Mouse (Mus musculus) T-helper 1 cell (primary cell): ENCODE data around the gene B4galnt3.

Experiments
- in situ Hi-C: fragments of 300-600 bp; cut with MboI, MseI; formaldehyde crosslinking; loops from one replicate; pipeline ENCODE4 v1.15.1; 2025; ENCODE audit warnings: high pct_unique_total_duplicates

The B4galnt3 gene

GRCm38 (mm10) chr6:120222669-120223068 lies 71.7 kb downstream of the B4galnt3 start:
- in situ Hi-C loops, result loop anchor here (5.0 kb wide), 1 partner anchor 80 kb away; no protein-coding TSS in a partner anchor

- in situ Hi-C loops, result loop anchor here (10.0 kb wide), 1 partner anchor 724 kb away; no protein-coding TSS in a partner anchor
These were observed 75.1 kb downstream of the B4galnt3 start for GRCm38 (mm10) chr6:120219281-120219680.

GRCm38 (mm10) chr6:120216702-120217101 lies 77.7 kb downstream of the B4galnt3 start:
- in situ Hi-C loops, result loop anchor here (10.0 kb wide), 1 partner anchor 722 kb away; no protein-coding TSS in a partner anchor

GRCm38 (mm10) chr6:120211536-120211935 lies 82.8 kb downstream of the B4galnt3 start:
- in situ Hi-C loops, result loop anchor here (10.0 kb wide), 1 partner anchor 717 kb away; no protein-coding TSS in a partner anchor

GRCm38 (mm10) chr6:120206586-120206985 lies 87.8 kb downstream of the B4galnt3 start:
- in situ Hi-C loops, result no loop called here

- in situ Hi-C loops, result no loop called here
These were observed 92.0 kb downstream of the B4galnt3 start for GRCm38 (mm10) chr6:120202406-120202805.

GRCm38 (mm10) chr6:120201956-120202355 lies 92.4 kb downstream of the B4galnt3 start:
- in situ Hi-C loops, result no loop called here

GRCm38 (mm10) chr6:120199638-120200394 lies 94.5 kb downstream of the B4galnt3 start:
- in situ Hi-C loops, result loop anchor here (10.0 kb wide), 3 partner anchors 195 to 405 kb away; no protein-coding TSS in a partner anchor

- in situ Hi-C loops, result loop anchor here (10.0 kb wide), 3 partner anchors 193 to 403 kb away; no protein-coding TSS in a partner anchor
These were observed 96.4 kb downstream of the B4galnt3 start for GRCm38 (mm10) chr6:120197964-120198363.

- in situ Hi-C loops, result loop anchor here (10.0 kb wide), 3 partner anchors 192 to 402 kb away; no protein-coding TSS in a partner anchor
These were observed 97.5 kb downstream of the B4galnt3 start for GRCm38 (mm10) chr6:120196837-120197236.

- in situ Hi-C loops, result loop anchor here (10.0 kb wide), 3 partner anchors 190 to 400 kb away; no protein-coding TSS in a partner anchor
These were observed 99.4 kb downstream of the B4galnt3 start for GRCm38 (mm10) chr6:120194963-120195362.

- in situ Hi-C loops, result loop anchor here (10.0 kb wide), 3 partner anchors 190 to 400 kb away; no protein-coding TSS in a partner anchor
These were observed 100.1 kb downstream of the B4galnt3 start for GRCm38 (mm10) chr6:120194305-120194704.

GRCm38 (mm10) chr6:120193793-120194192 lies 100.6 kb downstream of the B4galnt3 start:
- in situ Hi-C loops, result loop anchor here (10.0 kb wide), 3 partner anchors 189 to 399 kb away; no protein-coding TSS in a partner anchor

- in situ Hi-C loops, result loop anchor here (10.0 kb wide), 3 partner anchors 188 to 398 kb away; no protein-coding TSS in a partner anchor
These were observed 101.2 kb downstream of the B4galnt3 start for GRCm38 (mm10) chr6:120193174-120193573.

- in situ Hi-C loops, result loop anchor here (10.0 kb wide), 3 partner anchors 188 to 398 kb away; no protein-coding TSS in a partner anchor
These were observed 102.0 kb downstream of the B4galnt3 start for GRCm38 (mm10) chr6:120192211-120192870.

GRCm38 (mm10) chr6:120191396-120192170 lies 102.8 kb downstream of the B4galnt3 start:
- in situ Hi-C loops, result loop anchor here (10.0 kb wide), 3 partner anchors 187 to 397 kb away; no protein-coding TSS in a partner anchor

- in situ Hi-C loops, result loop anchor here (10.0 kb wide), 3 partner anchors 186 to 396 kb away; no protein-coding TSS in a partner anchor
These were observed 103.4 kb downstream of the B4galnt3 start for GRCm38 (mm10) chr6:120190912-120191311.

- in situ Hi-C loops, result loop anchor here (10.0 kb wide), 3 partner anchors 186 to 396 kb away; no protein-coding TSS in a partner anchor
These were observed 104.0 kb downstream of the B4galnt3 start for GRCm38 (mm10) chr6:120190365-120190764.

- in situ Hi-C loops, result no loop called here
These were observed 105.1 kb downstream of the B4galnt3 start for GRCm38 (mm10) chr6:120189287-120189686.

GRCm38 (mm10) chr6:120188376-120189235 lies 105.8 kb downstream of the B4galnt3 start:
- in situ Hi-C loops, result no loop called here
